Mouse (Mus musculus) E14TG2a.4 (cell line): Measurements from ENCODE around the gene Col6a4.

Experiments used
- CTCF ChIP-seq: conservative IDR thresholded peaks from 2 replicates; pipeline ENCODE4 v1.5.1; 2014; ENCODE audit warnings: low read length
- POU5F1 ChIP-seq: IDR thresholded peaks from 2 replicates; pipeline ENCODE4 v1.6.1; 2014; ENCODE audit warnings: low read length, borderline replicate concordance

- TF ChIP-seq CTCF = no peak
- no peak for TF ChIP-seq POU5F1
Measured at GRCm38 (mm10) chr9:106071651-106072050, 24.9 kb downstream of the Col6a4 start.
